Mouse (Mus musculus) left cerebral cortex, postnatal 14 days (tissue): ENCODE measurements around the gene Ptprr. TPM values are rescaled to one million over a fixed set of nuclear protein-coding genes. Genes with fewer than 3 reads are reported as not detected.

ENCODE experiments used
- DNase-seq, 2 experiments: peaks; one replicate each; pipeline ENCODE4 v3.0.0; 2021 to 2022; ENCODE audit warnings: low spot score in 2 of 2, mixed read lengths in 1 of 2
- intact Hi-C: fragments of 180-260 bp; cut with DNase I; formaldehyde crosslinking; loops from one replicate; pipeline ENCODE4 v1.15.1; 2025
- total RNA-seq, 2 experiments: library from RNA; stranded (reverse); gene quantifications; 2 replicates each; pipeline ENCODE4 v1.2.3; 2021

The Ptprr gene
- total RNA-seq, 2 experiments from 2014 or later, result 28.3 to 29.2 TPM

DNA sequence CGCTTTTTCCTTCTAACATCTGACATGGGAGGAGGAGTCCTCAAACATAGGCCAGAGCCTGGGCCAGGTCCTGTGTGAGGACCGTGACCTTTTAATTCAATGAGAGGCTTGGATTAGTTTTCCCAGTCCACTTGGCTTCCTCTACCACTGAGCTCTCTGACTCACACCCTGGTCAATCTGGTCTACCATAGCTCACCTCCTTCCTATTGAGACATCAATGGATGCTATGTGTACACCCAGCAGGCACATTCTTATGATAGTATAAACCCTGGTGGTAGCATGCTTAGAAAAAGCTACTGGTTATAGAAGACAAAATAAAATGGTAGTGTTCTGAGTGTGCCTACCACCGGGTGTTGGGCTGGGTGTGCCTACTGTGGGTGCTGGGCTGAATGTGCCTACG, 278.4 kb downstream of the Ptprr start:
- intact Hi-C loops, result no loop called here
- no peak for DNase-seq

DNA sequence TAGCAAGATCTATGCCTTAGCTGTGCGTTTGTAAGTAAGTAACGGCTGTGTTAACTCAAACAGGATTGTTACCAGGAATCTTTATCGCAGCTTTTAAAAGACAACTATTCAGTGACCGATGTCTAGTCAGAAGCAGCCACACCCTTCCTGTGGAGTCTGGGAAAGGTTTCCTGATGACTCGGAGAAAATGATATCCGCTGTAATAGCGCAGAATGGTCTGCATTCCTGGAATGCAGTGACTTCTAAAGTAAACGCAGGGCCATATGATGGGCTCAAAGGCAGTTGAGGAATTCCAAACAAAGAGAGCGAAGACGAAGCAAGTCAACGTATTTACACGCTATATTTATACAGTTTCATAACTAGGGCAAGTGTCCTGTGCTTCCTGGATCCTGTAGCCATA, 279.8 kb downstream of the Ptprr start:
- intact Hi-C loops, result no loop called here
- no peak for DNase-seq

DNA sequence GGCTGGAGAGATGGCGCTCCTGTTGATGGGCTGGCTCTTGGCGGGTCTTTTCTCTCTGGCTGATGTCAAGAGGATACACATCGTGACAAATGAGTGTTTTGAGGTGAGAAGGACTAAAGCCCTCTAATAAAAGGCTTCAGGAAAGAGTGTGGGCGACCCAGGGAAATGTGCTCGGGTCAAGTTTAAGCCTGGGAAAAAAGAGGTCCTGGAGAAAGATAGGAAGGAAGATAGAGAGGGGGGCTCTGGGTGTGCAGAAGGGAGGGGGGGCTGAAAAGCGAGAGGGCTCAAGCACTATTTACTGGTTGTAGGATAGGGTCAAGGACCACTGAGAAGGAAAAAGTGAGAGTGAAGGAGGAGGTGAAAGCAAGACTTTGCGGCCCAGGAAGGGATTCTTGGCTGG, 282.8 kb downstream of the Ptprr start:
- intact Hi-C loops, result no loop called here

DNA sequence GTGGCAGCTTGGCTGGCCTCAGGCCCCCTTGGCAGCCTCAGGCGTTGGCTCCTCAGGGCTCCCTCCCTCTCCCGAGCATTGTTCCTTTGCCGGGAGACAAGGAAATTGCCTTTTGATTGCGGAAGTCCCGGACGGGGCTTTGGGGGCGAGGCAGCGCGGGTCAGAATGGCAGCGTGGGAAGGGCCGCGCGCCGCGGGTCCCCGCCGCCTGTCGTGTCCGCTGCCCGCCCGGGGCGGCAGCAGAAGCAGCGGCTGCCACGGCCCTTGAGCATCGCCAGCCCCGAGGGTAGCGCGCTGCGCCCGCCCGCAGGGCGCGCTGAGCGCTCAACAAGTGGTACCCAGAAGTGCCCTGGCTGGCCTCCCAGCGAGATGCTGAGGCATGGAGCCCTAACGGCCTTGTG, 283.2 kb downstream of the Ptprr start:
- intact Hi-C loops, result no loop called here
- DNase-seq, result peak; percentile 2 to 7

More for the DNA sequence above, 282.8 kb downstream of the Ptprr start:
- DNase-seq, result no peak

DNA sequence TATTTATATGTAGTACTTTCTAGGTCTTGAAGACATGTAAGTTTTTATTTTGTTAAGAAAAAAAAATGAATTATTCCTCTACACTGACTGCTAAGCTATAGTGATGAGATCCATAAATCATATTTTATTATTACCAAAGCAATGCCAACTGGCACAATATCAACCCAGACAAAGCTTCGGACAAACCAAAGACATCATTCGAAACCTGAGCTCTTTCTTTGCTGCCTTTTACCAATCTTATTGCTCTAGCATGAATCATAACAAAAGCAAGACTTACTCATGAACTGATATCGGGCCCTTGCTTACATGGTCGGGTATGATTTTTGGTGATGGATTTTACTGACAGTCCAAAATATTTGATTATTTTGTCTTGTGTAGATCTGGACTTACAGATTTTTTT, 286.3 kb downstream of the Ptprr start:
- intact Hi-C loops, result no loop called here
- DNase-seq, result no peak

DNA sequence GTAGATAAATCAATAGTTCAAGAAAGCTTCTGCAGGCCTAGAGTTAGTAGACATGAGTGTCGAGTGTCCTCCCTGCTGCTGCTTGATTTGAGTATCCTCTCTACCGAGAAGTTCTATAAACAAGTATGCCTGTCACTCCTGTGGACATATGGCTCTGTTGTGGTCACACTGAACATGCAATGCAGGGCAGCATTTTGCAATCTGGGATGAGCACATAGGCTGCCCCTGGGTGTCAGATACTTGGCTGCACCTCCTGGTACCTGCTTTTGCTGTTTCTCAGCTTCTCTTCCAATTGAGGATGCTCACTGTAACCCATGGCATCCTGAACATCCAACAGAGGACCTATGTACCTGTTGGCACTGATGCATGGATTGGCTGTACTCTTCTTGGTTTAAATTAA, 291.4 kb downstream of the Ptprr start:
- DNase-seq, result no peak
- intact Hi-C loops, result no loop called here

DNA sequence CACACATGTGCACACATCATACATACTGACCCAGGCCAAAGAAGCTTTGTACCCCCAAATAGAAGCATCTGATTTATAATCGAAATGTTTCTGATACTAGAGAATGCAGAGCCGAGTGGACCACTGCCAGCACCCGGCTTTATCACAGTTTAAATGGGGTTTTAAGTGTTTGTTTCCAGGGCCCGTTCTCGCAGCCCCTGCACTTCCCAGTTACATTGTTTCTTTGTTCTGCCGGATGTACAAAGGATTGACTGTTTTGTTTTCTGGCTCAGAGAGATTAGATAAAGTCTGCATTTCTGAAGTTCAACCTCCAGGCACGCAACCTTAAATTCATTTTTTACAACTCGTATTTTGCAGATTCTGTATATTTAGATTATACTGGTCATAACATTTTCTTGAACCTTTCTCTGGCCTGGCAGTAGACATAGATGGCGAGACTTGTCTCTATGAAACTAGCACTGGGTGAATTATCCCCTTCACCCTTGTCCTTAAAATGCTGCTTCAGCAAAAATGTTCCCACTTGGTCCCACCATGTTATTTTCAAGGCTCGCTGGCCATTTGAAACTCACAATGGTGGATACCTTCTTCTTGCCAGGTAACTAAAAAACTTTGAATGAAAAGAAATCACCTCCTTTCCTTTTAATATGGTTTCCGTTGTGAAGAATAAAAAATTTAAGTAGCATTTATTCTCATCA, 292.6 kb downstream of the Ptprr start:
- DNase-seq, result no peak
- intact Hi-C loops, result no loop called here

DNA sequence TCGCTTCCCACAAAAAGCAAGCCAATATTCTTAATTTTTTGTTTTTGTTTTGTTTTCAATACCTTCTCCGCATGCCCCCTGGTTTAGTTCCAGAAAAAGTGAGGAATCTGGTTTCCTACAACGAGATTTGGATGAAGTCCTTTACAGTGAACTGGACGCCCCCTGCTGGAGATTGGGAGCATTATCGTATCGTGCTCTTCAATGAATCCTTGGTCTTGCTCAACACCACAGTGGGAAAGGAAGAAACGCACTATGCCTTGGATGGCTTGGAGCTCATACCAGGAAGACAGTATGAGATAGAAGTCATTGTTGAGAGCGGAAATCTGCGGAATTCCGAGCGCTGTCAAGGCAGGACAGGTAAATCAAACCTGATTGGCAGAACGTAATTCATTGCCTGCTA, 301.2 kb downstream of the Ptprr start:
- DNase-seq, result peak; percentile 88 to 89
- intact Hi-C loops, result loop anchor here (1.0 to 5.0 kb wide), 2 partner anchors 111 to 397 kb away; no protein-coding TSS in a partner anchor

Other genes with a start within 250 kb of the Ptprr start
- 1 to 10 TPM in 1 of 2 experiments, under 1 TPM in 1; 0.68 to 1.2 TPM for gene Tspan8, start 201.4 kb upstream of the Ptprr start, total RNA-seq
- not detected for gene 4933416C03Rik, start 95.7 kb downstream of the Ptprr start, total RNA-seq